Mouse (Mus musculus): ENCODE data around the gene 2010111I01Rik. TPM values are rescaled to one million over a fixed set of nuclear protein-coding genes. Genes with fewer than 3 reads are reported as not detected.

2010111I01Rik gene
- polyA plus RNA-seq, 1 experiment from 2014 or later = 101 TPM

- no peaks in the 10 kb centered on the region for H3K9me3 ChIP-seq (ENCODE audit: control insufficient read depth, low read length)
- H3K36me3 ChIP-seq (ENCODE audit: control insufficient read depth, insufficient read depth, low read length) = peaks cover 23% of the 10 kb centered on the region
- H3K9ac ChIP-seq (ENCODE audit: low read length) = no peak overlapping the region
- 74% methylated on average over 3 of the region's 3 CpGs for WGBS
- H3K4me1 ChIP-seq (replicated peaks; ENCODE audit: control insufficient read depth, insufficient read depth) = no peaks in the 10 kb centered on the region
- ATAC-seq (ENCODE audit: low FRiP score, low TSS enrichment) (no peak), DNase-seq (ENCODE audit: low spot score) (no peak)
- TF ChIP-seq CTCF (IDR thresholded peaks at IDR 0.05; ENCODE audit: low read depth) (no peak), EP300 (optimal IDR thresholded peaks at IDR 0.05) (no peak)
- peak overlapping the region; percentile 67 for H3K27ac ChIP-seq (replicated peaks)
- H3K4me3 ChIP-seq (ENCODE audit: low read depth, low read length) = no peak overlapping the region
- H3K27me3 ChIP-seq (ENCODE audit: control insufficient read depth, insufficient read depth, low read length) = no peaks in the 10 kb centered on the region
- no peak overlapping the region for H3K4me2 ChIP-seq (replicated peaks; ENCODE audit: low read depth)
These were observed 329.0 kb downstream of the 2010111I01Rik start for GRCm38 (mm10) chr13:63293647-63294046.

- H3K9me3 ChIP-seq (ENCODE audit: control insufficient read depth, low read length) = no peaks in the 10 kb centered on the region
- TF ChIP-seq EP300 (optimal IDR thresholded peaks at IDR 0.05) (no peak), CTCF (IDR thresholded peaks at IDR 0.05; ENCODE audit: low read depth) (peak; percentile 12; the same call in 1 of the 2 replicates)
- H3K4me1 ChIP-seq (replicated peaks; ENCODE audit: control insufficient read depth, insufficient read depth) = no peaks in the 10 kb centered on the region
- peak overlapping the region; percentile 67 for H3K27ac ChIP-seq (replicated peaks)
- WGBS = 38% methylated on average over 15 of the region's 15 CpGs
- ATAC-seq (ENCODE audit: low FRiP score, low TSS enrichment) (peak; percentile 43), DNase-seq (ENCODE audit: low spot score) (no peak)
- no peaks in the 10 kb centered on the region for H3K27me3 ChIP-seq (ENCODE audit: control insufficient read depth, insufficient read depth, low read length)
- H3K4me2 ChIP-seq (replicated peaks; ENCODE audit: low read depth) = no peak overlapping the region
- H3K4me3 ChIP-seq (ENCODE audit: low read depth, low read length) = no peak overlapping the region
- peaks cover 31% of the 10 kb centered on the region for H3K36me3 ChIP-seq (ENCODE audit: control insufficient read depth, insufficient read depth, low read length)
- peak overlapping the region; percentile 5; the same call in 1 of the 2 replicates for H3K9ac ChIP-seq (ENCODE audit: low read length)
These were observed 329.9 kb downstream of the 2010111I01Rik start for GRCm38 (mm10) chr13:63294359-63295193.

DNA sequence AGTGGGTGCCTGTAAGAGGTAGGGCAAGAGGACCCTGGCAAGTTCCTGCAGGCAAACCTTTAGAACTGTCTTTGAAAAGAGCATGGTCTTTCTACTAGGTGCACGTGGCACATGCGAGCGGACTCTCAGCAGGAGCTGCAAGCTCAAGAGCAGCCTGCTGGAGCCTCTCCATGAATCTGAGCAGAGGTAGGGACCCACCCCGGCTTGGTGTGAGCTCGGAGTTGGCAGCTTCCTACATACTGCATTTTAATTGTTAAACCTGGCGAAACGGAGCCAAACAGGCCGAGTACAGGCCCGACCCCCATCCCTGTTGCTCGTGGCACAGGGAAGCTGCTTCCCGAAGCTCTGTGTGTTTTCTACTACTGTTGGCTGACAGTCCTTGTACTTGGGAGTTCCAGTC, 331.6 kb downstream of the 2010111I01Rik start:
- Histone ChIP-seq H3K36me3 (ENCODE audit: control insufficient read depth, insufficient read depth, low read length) (peaks cover 42% of the 10 kb centered on the region), H3K4me2 (replicated peaks; ENCODE audit: low read depth) (no peak overlapping the region), H3K4me1 (replicated peaks; ENCODE audit: control insufficient read depth, insufficient read depth) (no peaks in the 10 kb centered on the region), H3K9ac (ENCODE audit: low read length) (no peak overlapping the region), H3K27ac (replicated peaks) (0 out of 2 replicates have a peak overlapping the region, but pooled peaks have one; percentile 8), H3K4me3 (ENCODE audit: low read depth, low read length) (no peak overlapping the region), H3K27me3 (ENCODE audit: control insufficient read depth, insufficient read depth, low read length) (no peaks in the 10 kb centered on the region), H3K9me3 (ENCODE audit: control insufficient read depth, low read length) (no peaks in the 10 kb centered on the region)
- no peak for ATAC-seq (ENCODE audit: low FRiP score, low TSS enrichment)
- TF ChIP-seq CTCF (IDR thresholded peaks at IDR 0.05; ENCODE audit: low read depth) (no peak), EP300 (optimal IDR thresholded peaks at IDR 0.05) (no peak)
- 75% methylated on average over 11 of the region's 11 CpGs for WGBS
- no peak for DNase-seq (ENCODE audit: low spot score)

DNA sequence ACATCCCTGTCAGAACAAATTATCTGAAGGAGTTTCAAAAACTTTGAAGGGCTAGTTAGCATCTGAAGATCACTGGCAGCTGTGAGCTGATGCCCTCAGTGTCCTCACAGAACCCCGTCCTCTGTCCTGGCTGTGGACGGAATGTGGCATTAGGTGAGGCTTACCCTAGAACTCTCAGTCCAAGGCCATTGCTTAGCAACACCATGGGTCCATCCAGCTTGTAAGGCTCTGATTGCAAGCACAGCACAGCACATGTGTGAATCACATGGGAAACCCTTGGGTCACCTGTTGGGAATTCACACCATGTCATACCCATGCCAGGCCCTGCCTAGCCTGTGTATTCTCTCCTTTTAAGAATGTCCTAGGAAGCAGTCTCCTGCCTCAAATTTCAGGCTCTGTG, 332.3 kb downstream of the 2010111I01Rik start:
- DNase-seq (ENCODE audit: low spot score) = no peak
- H3K27me3 ChIP-seq (ENCODE audit: control insufficient read depth, insufficient read depth, low read length) = no peaks in the 10 kb centered on the region
- H3K9ac ChIP-seq (ENCODE audit: low read length) = no peak overlapping the region
- WGBS = 94% methylated on average over 2 of the region's 2 CpGs
- peaks cover 49% of the 10 kb centered on the region for H3K36me3 ChIP-seq (ENCODE audit: control insufficient read depth, insufficient read depth, low read length)
- no peak for ATAC-seq (ENCODE audit: low FRiP score, low TSS enrichment)
- no peak overlapping the region for H3K4me3 ChIP-seq (ENCODE audit: low read depth, low read length)
- H3K9me3 ChIP-seq (ENCODE audit: control insufficient read depth, low read length) = no peaks in the 10 kb centered on the region
- no peak overlapping the region for H3K27ac ChIP-seq (replicated peaks)
- no peak overlapping the region for H3K4me2 ChIP-seq (replicated peaks; ENCODE audit: low read depth)
- TF ChIP-seq EP300 (optimal IDR thresholded peaks at IDR 0.05) (no peak), CTCF (IDR thresholded peaks at IDR 0.05; ENCODE audit: low read depth) (no peak)
- no peaks in the 10 kb centered on the region for H3K4me1 ChIP-seq (replicated peaks; ENCODE audit: control insufficient read depth, insufficient read depth)

GRCm38 (mm10) chr13:63297933-63298332, 333.2 kb downstream of the 2010111I01Rik start:
- Histone ChIP-seq H3K9ac (ENCODE audit: low read length) (no peak overlapping the region), H3K9me3 (ENCODE audit: control insufficient read depth, low read length) (no peaks in the 10 kb centered on the region), H3K36me3 (ENCODE audit: control insufficient read depth, insufficient read depth, low read length) (peaks cover 47% of the 10 kb centered on the region), H3K4me2 (replicated peaks; ENCODE audit: low read depth) (no peak overlapping the region), H3K27ac (replicated peaks) (no peak overlapping the region), H3K4me1 (replicated peaks; ENCODE audit: control insufficient read depth, insufficient read depth) (no peaks in the 10 kb centered on the region), H3K27me3 (ENCODE audit: control insufficient read depth, insufficient read depth, low read length) (no peaks in the 10 kb centered on the region), H3K4me3 (ENCODE audit: low read depth, low read length) (no peak overlapping the region)
- DNase-seq (ENCODE audit: low spot score) (no peak), ATAC-seq (ENCODE audit: low FRiP score, low TSS enrichment) (no peak)
- TF ChIP-seq CTCF (IDR thresholded peaks at IDR 0.05; ENCODE audit: low read depth) (no peak), EP300 (optimal IDR thresholded peaks at IDR 0.05) (no peak)
- WGBS = 87% methylated on average over 3 of the region's 3 CpGs

GRCm38 (mm10) chr13:63298931-63299330, 334.2 kb downstream of the 2010111I01Rik start:
- 86% methylated on average over 5 of the region's 5 CpGs for WGBS
- peaks cover 53% of the 10 kb centered on the region for H3K36me3 ChIP-seq (ENCODE audit: control insufficient read depth, insufficient read depth, low read length)
- ATAC-seq (ENCODE audit: low FRiP score, low TSS enrichment) = no peak
- no peak for DNase-seq (ENCODE audit: low spot score)
- no peaks in the 10 kb centered on the region for H3K27me3 ChIP-seq (ENCODE audit: control insufficient read depth, insufficient read depth, low read length)
- TF ChIP-seq EP300 (optimal IDR thresholded peaks at IDR 0.05) = no peak
- TF ChIP-seq CTCF (IDR thresholded peaks at IDR 0.05; ENCODE audit: low read depth) = no peak
- H3K4me2 ChIP-seq (replicated peaks; ENCODE audit: low read depth) = no peak overlapping the region
- H3K4me1 ChIP-seq (replicated peaks; ENCODE audit: control insufficient read depth, insufficient read depth) = no peaks in the 10 kb centered on the region
- H3K4me3 ChIP-seq (ENCODE audit: low read depth, low read length) = no peak overlapping the region
- no peak overlapping the region for H3K9ac ChIP-seq (ENCODE audit: low read length)
- no peak overlapping the region for H3K27ac ChIP-seq (replicated peaks)
- H3K9me3 ChIP-seq (ENCODE audit: control insufficient read depth, low read length) = no peaks in the 10 kb centered on the region

Measured in stomach, postnatal 0 days (tissue).